Mouse (Mus musculus) liver, adult 2 months (tissue): ENCODE results near the gene Clip1.

ENCODE experiments used
- CTCF ChIP-seq: fragments of 200-500 bp; IDR thresholded peaks from 2 replicates; pipeline ENCODE4 v1.5.1; 2011; ENCODE audit warnings: low read depth, low read length, control low read depth
- POLR2A ChIP-seq: fragments of 200-500 bp; IDR thresholded peaks from 2 replicates; pipeline ENCODE4 v1.6.1; 2011; ENCODE audit warnings: low read length, control low read depth; ENCODE audit not compliant: insufficient read depth; ENCODE audit errors: extremely low read depth

- TF ChIP-seq POLR2A: no peak
- no peak for TF ChIP-seq CTCF
Observed at GRCm38 (mm10) chr5:123603496-123603895, 80.9 kb downstream of the Clip1 start.
